In genomic region chr7:19284763-19285162, GRCm38 (mm10) we compare ENCODE assay signal across 7 mouse cellular contexts. TPM values are rescaled to one million over a fixed set of nuclear protein-coding genes. Genes with fewer than 3 reads are reported as not detected.
A peak's percentile ranks its signal among the peaks of the same experiment; 100 is the strongest.
DNase-seq lines count a peak whose midpoint lies in the region; ATAC-seq and TF ChIP-seq lines count a peak whose summit lies in the region.

No protein-coding gene starts in this region.

- ATAC-seq in kidney, postnatal 0 days (replicated peaks; ENCODE audit: low FRiP score, low read depth) = no peak
- no peak for ATAC-seq in kidney, embryonic 14.5 days (ENCODE audit: low FRiP score, low TSS enrichment)
- ATAC-seq in Patski = no peak
- no peak for ATAC-seq in forebrain, embryonic 15.5 days (replicated peaks)

- H3K4me2 ChIP-seq in kidney, postnatal 0 days (ENCODE audit: low read length) = no peak overlapping the region
- no peak overlapping the region for H3K4me2 ChIP-seq in kidney, embryonic 14.5 days (replicated peaks; ENCODE audit: low read depth, low read length)
- H3K4me2 ChIP-seq in forebrain, embryonic 15.5 days (replicated peaks) = peak overlapping the region; percentile 76; the same call in 1 of the 2 replicates

- POLR2A ChIA-PET in Patski (lab: Charles Lee) = no interaction called here

- in situ Hi-C loops in Patski (cut with MboI; ENCODE audit: low pct_unique_long_range_greater_than_20kb) = loop anchor here (5.0 to 10.0 kb wide), 2 partner anchors 52 to 120 kb away; partner anchors contain the start of gene Gipr

- no peak overlapping the region for H3K4me3 ChIP-seq in kidney, postnatal 0 days (replicated peaks; ENCODE audit: low read depth, low read length)
- H3K4me3 ChIP-seq in kidney, embryonic 14.5 days (ENCODE audit: low read length) = no peak overlapping the region
- no peak overlapping the region for H3K4me3 ChIP-seq in E14TG2a.4 (replicated peaks; ENCODE audit: low read length)
- H3K4me3 ChIP-seq in forebrain, embryonic 15.5 days = no peak overlapping the region

- peaks cover 14% of the 10 kb centered on the region for H3K27me3 ChIP-seq in kidney, postnatal 0 days (ENCODE audit: insufficient read depth, low read length)
- H3K27me3 ChIP-seq in kidney, embryonic 14.5 days (ENCODE audit: control insufficient read depth, insufficient read depth, low read length) = peaks cover 26% of the 10 kb centered on the region
- H3K27me3 ChIP-seq in E14TG2a.4 (ENCODE audit: insufficient read depth, low read length) (peaks cover 18% of the 10 kb centered on the region), Patski (peaks cover 1% of the 10 kb centered on the region)
- peaks cover 17% of the 10 kb centered on the region for H3K27me3 ChIP-seq in forebrain, embryonic 15.5 days

- CTCF ChIA-PET in Patski (lab: Charles Lee) = interaction anchor here (0.8 to 2.2 kb wide), 6 partner anchors 10 to 111 kb away, joined by 3 to 11 read pairs (median 4); no protein-coding TSS in a partner anchor

- peak; percentile 68 for DNase-seq in kidney, postnatal 0 days (ENCODE audit: low spot score)
- no peak for DNase-seq in Patski (ENCODE audit: low read depth, low spot score)
- DNase-seq in lung, postnatal 14 days = peak; percentile 80
- DNase-seq in thymus, postnatal 0 days (ENCODE audit: low spot score) = peak; percentile 62

- no peak overlapping the region for H3K27ac ChIP-seq in kidney, postnatal 0 days
- no peak overlapping the region for H3K27ac ChIP-seq in kidney, embryonic 14.5 days (ENCODE audit: low read depth, low read length)
- H3K27ac ChIP-seq in forebrain, embryonic 15.5 days (replicated peaks) = no peak overlapping the region

- 0 out of 2 replicates have a peak, but pooled peaks cover 4% of the 10 kb centered on the region for H3K4me1 ChIP-seq in kidney, postnatal 0 days (replicated peaks; ENCODE audit: insufficient read depth, low read length)
- 0 out of 2 replicates have a peak, but pooled peaks cover 2% of the 10 kb centered on the region for H3K4me1 ChIP-seq in kidney, embryonic 14.5 days (ENCODE audit: control insufficient read depth, insufficient read depth, low read length)
- H3K4me1 ChIP-seq in E14TG2a.4 (replicated peaks; ENCODE audit: low read depth, low read length) = peaks cover 33% of the 10 kb centered on the region
- H3K4me1 ChIP-seq in forebrain, embryonic 15.5 days = peaks cover 29% of the 10 kb centered on the region

- TF ChIP-seq CTCF in kidney, postnatal 0 days (IDR thresholded peaks at IDR 0.05; ENCODE audit: low read depth) = peak; percentile 84
- TF ChIP-seq CTCF in E14TG2a.4 (conservative IDR thresholded peaks at IDR 0.05; ENCODE audit: low read length) (peak; percentile 95), Patski (IDR thresholded peaks at IDR 0.05) (peak; percentile 87)

- H3K9me3 ChIP-seq in kidney, postnatal 0 days (replicated peaks; ENCODE audit: low read length) = no peaks in the 10 kb centered on the region
- H3K9me3 ChIP-seq in kidney, embryonic 14.5 days (ENCODE audit: control insufficient read depth, low read length) = no peaks in the 10 kb centered on the region
- no peaks in the 10 kb centered on the region for H3K9me3 ChIP-seq in E14TG2a.4 (ENCODE audit: low read length)
- no peaks in the 10 kb centered on the region for H3K9me3 ChIP-seq in forebrain, embryonic 15.5 days

- 23% methylated on average over 4 of the region's 4 CpGs for WGBS in kidney, postnatal 0 days
- WGBS in kidney, embryonic 14.5 days = 30% methylated on average over 4 of the region's 4 CpGs
- WGBS in forebrain, embryonic 15.5 days = 31% methylated on average over 4 of the region's 4 CpGs

- H3K9ac ChIP-seq in kidney, postnatal 0 days (ENCODE audit: low read depth, low read length) = no peak overlapping the region
- H3K9ac ChIP-seq in kidney, embryonic 14.5 days (ENCODE audit: low read depth, low read length) = no peak overlapping the region
- H3K9ac ChIP-seq in forebrain, embryonic 15.5 days (replicated peaks) = no peak overlapping the region

- H3K36me3 ChIP-seq in kidney, postnatal 0 days (ENCODE audit: insufficient read depth, low read length) = no peaks in the 10 kb centered on the region
- H3K36me3 ChIP-seq in kidney, embryonic 14.5 days (ENCODE audit: control insufficient read depth, insufficient read depth, low read length) = no peaks in the 10 kb centered on the region
- no peaks in the 10 kb centered on the region; the same call in 1 of the 2 replicates for H3K36me3 ChIP-seq in E14TG2a.4 (ENCODE audit: insufficient read depth, low read length)
- H3K36me3 ChIP-seq in forebrain, embryonic 15.5 days = peaks cover 31% of the 10 kb centered on the region

RNA-seq across cellular contexts. Expression of gene Rtn2, which starts 2.3 kb away (rescaled TPM):
- polyA plus RNA-seq in kidney, postnatal 0 days (2015; fragmentation: Nextera tagmentation; extraction: Ambion mirVana) = 7.3 and 7.4 TPM in 2 replicates
- 5.4 and 5.7 TPM in 2 replicates for polyA plus RNA-seq in kidney, embryonic 14.5 days (2014; fragmentation: Nextera tagmentation; extraction: Ambion mirVana)
- polyA plus RNA-seq in Patski (2021) = 4.0 TPM
- 123 and 127 TPM in 2 replicates for polyA plus RNA-seq in forebrain, embryonic 15.5 days (2015; fragmentation: Nextera tagmentation; extraction: Ambion mirVana)
- polyA plus RNA-seq in thymus, postnatal 0 days (2015; fragmentation: Nextera tagmentation; extraction: Ambion mirVana) = 1.6 and 2.2 TPM in 2 replicates

RNA-seq across cellular contexts. Expression of gene Ppm1n, which starts 4.9 kb away (rescaled TPM):
- 0.18 TPM in 1 of 2 replicates, not detected in the other for polyA plus RNA-seq in kidney, postnatal 0 days (2015; fragmentation: Nextera tagmentation; extraction: Ambion mirVana)
- polyA plus RNA-seq in kidney, embryonic 14.5 days (2014; fragmentation: Nextera tagmentation; extraction: Ambion mirVana) = not detected in 2 replicates
- 0.14 TPM for polyA plus RNA-seq in Patski (2021)
- polyA plus RNA-seq in forebrain, embryonic 15.5 days (2015; fragmentation: Nextera tagmentation; extraction: Ambion mirVana) = 0.19 and 0.31 TPM in 2 replicates
- polyA plus RNA-seq in thymus, postnatal 0 days (2015; fragmentation: Nextera tagmentation; extraction: Ambion mirVana) = 0.27 and 0.30 TPM in 2 replicates

RNA-seq across cellular contexts. Expression of gene Vasp, which starts 13.1 kb away (rescaled TPM):
- 89.4 and 94.4 TPM in 2 replicates for polyA plus RNA-seq in kidney, postnatal 0 days (2015; fragmentation: Nextera tagmentation; extraction: Ambion mirVana)
- polyA plus RNA-seq in kidney, embryonic 14.5 days (2014; fragmentation: Nextera tagmentation; extraction: Ambion mirVana) = 54.2 and 56.5 TPM in 2 replicates
- 142 TPM for polyA plus RNA-seq in Patski (2021)
- 37.6 and 39.5 TPM in 2 replicates for polyA plus RNA-seq in forebrain, embryonic 15.5 days (2015; fragmentation: Nextera tagmentation; extraction: Ambion mirVana)
- polyA plus RNA-seq in thymus, postnatal 0 days (2015; fragmentation: Nextera tagmentation; extraction: Ambion mirVana) = 74.3 and 75.3 TPM in 2 replicates

RNA-seq across cellular contexts. Expression of gene Fosb, which starts 25.1 kb away (rescaled TPM):
- polyA plus RNA-seq in kidney, postnatal 0 days (2015; fragmentation: Nextera tagmentation; extraction: Ambion mirVana) = 0.11 TPM in 2 replicates
- 0.14 and 0.20 TPM in 2 replicates for polyA plus RNA-seq in kidney, embryonic 14.5 days (2014; fragmentation: Nextera tagmentation; extraction: Ambion mirVana)
- polyA plus RNA-seq in Patski (2021) = 72.9 TPM
- 0.11 TPM in 2 replicates for polyA plus RNA-seq in forebrain, embryonic 15.5 days (2015; fragmentation: Nextera tagmentation; extraction: Ambion mirVana)
- polyA plus RNA-seq in thymus, postnatal 0 days (2015; fragmentation: Nextera tagmentation; extraction: Ambion mirVana) = 0.19 and 0.21 TPM in 2 replicates

RNA-seq across cellular contexts. Expression of gene Opa3, which starts 56.6 kb away (rescaled TPM):
- polyA plus RNA-seq in kidney, postnatal 0 days (2015; fragmentation: Nextera tagmentation; extraction: Ambion mirVana) = 30.4 and 30.5 TPM in 2 replicates
- polyA plus RNA-seq in kidney, embryonic 14.5 days (2014; fragmentation: Nextera tagmentation; extraction: Ambion mirVana) = 33.3 and 44.6 TPM in 2 replicates
- polyA plus RNA-seq in Patski (2021) = 39.2 TPM
- polyA plus RNA-seq in forebrain, embryonic 15.5 days (2015; fragmentation: Nextera tagmentation; extraction: Ambion mirVana) = 40.6 and 44.5 TPM in 2 replicates
- polyA plus RNA-seq in thymus, postnatal 0 days (2015; fragmentation: Nextera tagmentation; extraction: Ambion mirVana) = 25.4 and 25.7 TPM in 2 replicates

Comparison
In these comparisons a context has a peak if more than half of its experiments do, and no peak if none do; other contexts are left out.
1. RNA of gene Rtn2, which starts 2.3 kb away (polyA plus RNA-seq): 123 to 127 TPM in forebrain, embryonic 15.5 days; 7.3 to 7.4 TPM in kidney, postnatal 0 days, 5.4 to 5.7 TPM in kidney, embryonic 14.5 days, 4.0 TPM in Patski (single experiment) and 1.6 to 2.2 TPM in thymus, postnatal 0 days; every median in the first group is over 10 times any median in the second.
2. Peak in every context shown above with its lines, with median percentiles within 50 percentile points of each other: CTCF ChIP-seq.